Mouse (Mus musculus) E14TG2a.4 (cell line): ENCODE measurements around the gene P2rx7.

Experiments used
- H3K27me3 ChIP-seq: 2 replicates; pipeline ENCODE4 v1.6.1; 2014; ENCODE audit warnings: low read length, control low read depth; ENCODE audit not compliant: insufficient read depth
- H3K36me3 ChIP-seq: 2 replicates; pipeline ENCODE4 v1.6.1; 2014; ENCODE audit warnings: low read length, control low read depth; ENCODE audit not compliant: insufficient read depth
- H3K4me1 ChIP-seq: replicated peaks from 2 replicates; pipeline ENCODE4 v1.6.1; 2014; ENCODE audit warnings: low read depth, low read length, control low read depth
- H3K4me3 ChIP-seq: replicated peaks from 2 replicates; pipeline ENCODE4 v1.5.1; 2014; ENCODE audit warnings: mild to moderate bottlenecking, low read length
- H3K9me3 ChIP-seq: 2 replicates; pipeline ENCODE4 v1.6.1; 2014; ENCODE audit warnings: low read length, control low read depth
- CTCF ChIP-seq: conservative IDR thresholded peaks from 2 replicates; pipeline ENCODE4 v1.5.1; 2014; ENCODE audit warnings: low read length
- NANOG ChIP-seq: IDR thresholded peaks from 2 replicates; pipeline ENCODE4 v1.6.1; 2014; ENCODE audit warnings: borderline replicate concordance, low read length, mixed read lengths
- POU5F1 ChIP-seq: IDR thresholded peaks from 2 replicates; pipeline ENCODE4 v1.6.1; 2014; ENCODE audit warnings: low read length, borderline replicate concordance

Gene P2rx7

DNA sequence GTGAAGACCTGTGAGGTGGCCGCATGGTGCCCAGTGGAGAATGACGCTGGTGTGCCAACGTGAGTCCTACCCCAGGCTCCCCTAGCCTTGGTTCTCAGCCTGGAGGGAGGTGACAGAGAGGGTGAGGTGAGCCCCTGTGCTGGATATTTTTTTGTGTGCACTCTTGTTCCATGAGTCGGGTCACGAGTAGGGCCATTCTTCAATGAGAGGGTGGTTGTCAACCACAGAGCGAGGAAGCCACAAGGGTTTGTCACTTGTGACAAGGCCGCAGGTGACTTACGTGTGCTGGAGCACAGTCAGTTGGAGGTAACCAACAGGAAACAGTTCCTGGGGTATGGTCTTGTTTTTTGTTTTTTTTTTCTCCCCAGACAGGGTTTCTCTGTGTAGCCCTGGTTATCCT lies 75.5 kb downstream of the P2rx7 start:
- H3K9me3 ChIP-seq: peaks cover 4% of the 10 kb centered on the region; the same call in 1 of the 2 replicates
- H3K4me1 ChIP-seq: no peaks in the 10 kb centered on the region
- H3K27me3 ChIP-seq: peaks cover 4% of the 10 kb centered on the region; the same call in 1 of the 2 replicates
- TF ChIP-seq NANOG (no peak), CTCF (no peak), POU5F1 (no peak)
- H3K4me3 ChIP-seq: no peak overlapping the region
- no peaks in the 10 kb centered on the region for H3K36me3 ChIP-seq

DNA sequence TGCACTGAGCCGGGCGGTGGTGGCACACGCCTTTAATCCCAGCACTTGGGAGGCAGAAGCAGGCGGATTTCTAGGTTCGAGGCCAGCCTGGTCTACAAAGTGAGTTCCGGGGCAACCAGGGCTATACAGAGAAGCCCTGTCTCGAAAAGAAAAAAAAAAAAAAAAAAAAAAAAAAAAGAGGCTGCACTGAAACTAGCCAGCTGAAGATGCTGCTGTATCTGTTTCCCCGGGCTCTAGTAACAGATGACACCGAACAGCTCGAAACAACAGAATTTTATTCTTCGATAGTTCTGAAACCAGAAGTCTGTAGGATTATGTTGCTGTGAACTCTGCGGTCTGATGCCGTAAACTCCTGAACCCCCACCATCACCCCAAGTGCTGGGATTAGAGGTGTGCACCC lies 81.7 kb downstream of the P2rx7 start:
- no peaks in the 10 kb centered on the region for H3K9me3 ChIP-seq

DNA sequence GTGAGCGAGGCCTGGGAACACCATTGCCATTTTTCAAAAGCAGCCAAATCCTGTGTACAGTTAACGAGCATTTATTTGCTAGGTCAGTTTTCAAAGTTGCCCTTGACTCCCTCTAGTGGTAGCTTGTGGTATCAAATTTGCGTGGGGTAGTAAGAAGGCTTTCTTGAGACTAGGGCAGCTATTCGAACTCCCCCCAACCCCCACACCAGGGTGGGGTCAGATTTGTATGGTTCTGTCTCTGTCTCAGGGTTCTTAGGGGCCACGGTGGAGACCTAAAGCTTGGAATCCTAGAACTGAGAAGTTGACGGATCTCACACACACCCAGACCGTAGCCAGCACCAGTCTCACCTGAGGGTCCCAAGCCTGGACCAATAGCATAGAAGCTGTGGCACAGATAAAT lies 82.4 kb downstream of the P2rx7 start:
- no peaks in the 10 kb centered on the region for H3K9me3 ChIP-seq
- H3K27me3 ChIP-seq: no peaks in the 10 kb centered on the region; the same call in 1 of the 2 replicates
- TF ChIP-seq CTCF: peak; percentile 94
- TF ChIP-seq NANOG: no peak
- no peak for TF ChIP-seq POU5F1
- H3K36me3 ChIP-seq: no peaks in the 10 kb centered on the region
- peaks cover 28% of the 10 kb centered on the region for H3K4me1 ChIP-seq
- H3K4me3 ChIP-seq: no peak overlapping the region

More for the DNA sequence above, 81.7 kb downstream of the P2rx7 start:
- Histone ChIP-seq H3K27me3 (no peaks in the 10 kb centered on the region; the same call in 1 of the 2 replicates), H3K4me1 (peaks cover 23% of the 10 kb centered on the region), H3K4me3 (peak overlapping the region; percentile 61; the same call in 1 of the 2 replicates), H3K36me3 (no peaks in the 10 kb centered on the region)
- TF ChIP-seq POU5F1 (no peak), NANOG (no peak), CTCF (no peak)

DNA sequence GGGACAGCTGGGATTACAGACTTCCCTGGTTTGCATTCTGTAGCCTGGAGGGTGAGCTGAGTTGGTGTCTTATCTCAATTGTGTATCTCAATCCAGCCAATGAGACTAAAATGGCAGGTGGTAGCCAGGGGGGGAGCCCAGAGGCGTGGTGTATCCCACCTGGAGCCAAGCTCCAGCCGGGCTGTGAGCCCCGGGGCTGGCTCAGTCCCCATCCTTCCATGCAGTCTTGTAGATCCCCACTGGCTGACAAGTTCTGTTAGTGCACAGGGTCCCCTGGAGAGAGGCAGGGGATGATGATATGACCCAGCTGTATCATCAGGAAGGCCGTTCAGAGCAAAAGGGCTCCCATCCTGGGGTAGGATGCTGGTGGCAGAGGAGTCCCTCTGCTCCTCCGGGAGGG lies 82.9 kb downstream of the P2rx7 start:
- Histone ChIP-seq H3K4me1 (peaks cover 31% of the 10 kb centered on the region), H3K27me3 (no peaks in the 10 kb centered on the region; the same call in 1 of the 2 replicates), H3K4me3 (no peak overlapping the region), H3K9me3 (no peaks in the 10 kb centered on the region), H3K36me3 (no peaks in the 10 kb centered on the region)
- TF ChIP-seq POU5F1: no peak
- no peak for TF ChIP-seq NANOG
- TF ChIP-seq CTCF: no peak

- Histone ChIP-seq H3K4me1 (peaks cover 34% of the 10 kb centered on the region), H3K27me3 (no peaks in the 10 kb centered on the region; the same call in 1 of the 2 replicates), H3K9me3 (no peaks in the 10 kb centered on the region), H3K36me3 (no peaks in the 10 kb centered on the region), H3K4me3 (no peak overlapping the region)
- TF ChIP-seq NANOG: no peak
- TF ChIP-seq POU5F1: no peak
- TF ChIP-seq CTCF: no peak
These were observed 83.4 kb downstream of the P2rx7 start for GRCm38 (mm10) chr5:122727096-122727495.

GRCm38 (mm10) chr5:122730776-122731175 lies 87.1 kb downstream of the P2rx7 start:
- TF ChIP-seq CTCF: no peak
- no peak for TF ChIP-seq POU5F1
- TF ChIP-seq NANOG: no peak
- H3K36me3 ChIP-seq: no peaks in the 10 kb centered on the region
- peaks cover 9% of the 10 kb centered on the region; the same call in 1 of the 2 replicates for H3K27me3 ChIP-seq
- H3K9me3 ChIP-seq: no peaks in the 10 kb centered on the region
- no peak overlapping the region for H3K4me3 ChIP-seq
- peaks cover 42% of the 10 kb centered on the region for H3K4me1 ChIP-seq

DNA sequence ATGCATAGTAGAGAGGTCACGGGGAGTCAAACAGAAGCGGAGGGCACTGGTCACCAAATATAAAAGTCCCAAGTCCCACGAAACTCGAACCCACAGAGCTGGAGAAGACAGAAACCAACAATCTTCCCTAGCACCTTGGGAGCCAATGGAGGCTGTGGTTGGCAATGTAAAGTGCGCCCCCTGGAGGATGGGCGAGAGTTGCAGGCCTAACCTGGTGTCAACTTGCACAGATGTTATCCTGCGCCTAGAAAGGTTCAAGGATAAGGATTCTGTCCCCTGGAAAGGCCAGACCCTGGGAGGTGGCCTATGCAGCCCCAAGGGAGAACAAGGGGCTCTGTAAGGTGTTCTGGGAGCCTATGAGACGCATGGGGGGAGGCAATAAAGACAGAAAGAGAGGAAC lies 87.6 kb downstream of the P2rx7 start:
- Histone ChIP-seq H3K4me1 (peaks cover 38% of the 10 kb centered on the region), H3K4me3 (no peak overlapping the region), H3K27me3 (peaks cover 9% of the 10 kb centered on the region; the same call in 1 of the 2 replicates), H3K36me3 (no peaks in the 10 kb centered on the region), H3K9me3 (no peaks in the 10 kb centered on the region)
- TF ChIP-seq POU5F1 (no peak), CTCF (peak; percentile 98)

GRCm38 (mm10) chr5:122731991-122732673 lies 88.4 kb downstream of the P2rx7 start:
- no peaks in the 10 kb centered on the region for H3K36me3 ChIP-seq
- H3K27me3 ChIP-seq: peaks cover 9% of the 10 kb centered on the region; the same call in 1 of the 2 replicates
- H3K9me3 ChIP-seq: no peaks in the 10 kb centered on the region
- H3K4me3 ChIP-seq: no peak overlapping the region
- no peak for TF ChIP-seq CTCF
- TF ChIP-seq NANOG: no peak
- no peak for TF ChIP-seq POU5F1
- peaks cover 39% of the 10 kb centered on the region for H3K4me1 ChIP-seq
